Comparison of ENCODE assay signal across 9 mouse cellular contexts in the genomic region with DNA sequence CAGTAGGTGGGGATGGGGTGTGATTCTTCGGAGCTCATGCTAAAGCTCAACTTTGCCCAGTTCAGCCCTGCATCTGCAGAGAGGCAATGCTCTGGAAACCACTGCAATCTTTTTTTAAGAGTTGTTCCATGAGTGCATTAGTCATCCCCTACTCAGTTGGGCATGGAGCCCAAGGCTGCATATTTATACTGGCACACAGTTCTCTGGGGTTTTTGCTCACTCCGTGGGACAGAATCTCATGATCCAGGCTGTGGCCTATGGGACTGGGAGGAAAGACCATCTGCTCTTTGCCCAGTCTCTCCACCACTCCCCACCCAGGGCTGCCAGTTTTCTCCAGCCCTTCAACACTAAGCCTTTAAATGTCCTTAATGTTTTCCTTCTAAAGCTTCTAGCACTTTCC. TPM values are rescaled to one million over a fixed set of nuclear protein-coding genes. Genes with fewer than 3 reads are reported as not detected.
DNase-seq lines count a peak whose midpoint lies in the region; ATAC-seq and TF ChIP-seq lines count a peak whose summit lies in the region.
"Had no signal": no experiment of that assay in that cellular context is flagged by ENCODE, and none has a peak within 500 bp of the region (broad histone marks: within the 10 kb centered on the region; RNA-seq: fewer than 3 reads in every experiment).

No protein-coding gene starts in this region.

- no peak overlapping the region for H3K9ac ChIP-seq in heart, embryonic 15.5 days
- no peak overlapping the region for H3K9ac ChIP-seq in liver, postnatal 0 days (replicated peaks)
- H3K9ac ChIP-seq: intestine, embryonic 15.5 days had no signal

- no peak for TF ChIP-seq EP300 in liver, postnatal 0 days (IDR thresholded peaks at IDR 0.05; ENCODE audit: low read depth)

- no peak for TF ChIP-seq POLR2A in kidney, adult 2 months (IDR thresholded peaks at IDR 0.05; ENCODE audit: low read depth, low read length)

- no peaks in the 10 kb centered on the region for H3K36me3 ChIP-seq in kidney, adult 2 months (ENCODE audit: control insufficient read depth, insufficient read depth, low read length)
- no peaks in the 10 kb centered on the region for H3K36me3 ChIP-seq in heart, embryonic 15.5 days
- no peaks in the 10 kb centered on the region for H3K36me3 ChIP-seq in liver, postnatal 0 days (replicated peaks; ENCODE audit: insufficient read depth, low read length)
- H3K36me3 ChIP-seq: intestine, embryonic 15.5 days had no signal

- peak; percentile 76 for ATAC-seq in heart, embryonic 15.5 days (replicated peaks; ENCODE audit: insufficient number of reproducible peaks, insufficient read depth, low FRiP score, low read depth)
- ATAC-seq in granulocyte monocyte progenitor cell, adult 5-6 weeks (replicated peaks; ENCODE audit: poor library complexity, severe bottlenecking): no peak
- no peak for ATAC-seq in liver, postnatal 0 days
- ATAC-seq: intestine, embryonic 15.5 days had no signal

- no peak for TF ChIP-seq CTCF in kidney, adult 2 months (conservative IDR thresholded peaks at IDR 0.05; ENCODE audit: insufficient read depth, insufficient read length, low read depth, low read length)
- TF ChIP-seq CTCF in liver, postnatal 0 days (IDR thresholded peaks at IDR 0.05; ENCODE audit: low read depth): no peak

- 59% methylated on average over 2 of the region's 2 CpGs for WGBS in kidney, adult 2 months
- WGBS in heart, embryonic 15.5 days: 27% methylated on average over 2 of the region's 2 CpGs
- WGBS in liver, postnatal 0 days (ENCODE audit: insufficient replicate concordance): 88% methylated on average over 2 of the region's 2 CpGs

- H3K4me2 ChIP-seq in heart, embryonic 15.5 days: no peak overlapping the region
- H3K4me2 ChIP-seq in liver, postnatal 0 days (ENCODE audit: low read depth, low read length): no peak overlapping the region
- H3K4me2 ChIP-seq: intestine, embryonic 15.5 days had no signal

- no peaks in the 10 kb centered on the region for H3K4me1 ChIP-seq in kidney, adult 2 months (ENCODE audit: control insufficient read depth, insufficient read depth, low read length)
- peaks cover 20% of the 10 kb centered on the region for H3K4me1 ChIP-seq in heart, embryonic 15.5 days (replicated peaks)
- H3K4me1 ChIP-seq in liver, postnatal 0 days (ENCODE audit: insufficient read depth): no peaks in the 10 kb centered on the region
- H3K4me1 ChIP-seq: intestine, embryonic 15.5 days had no signal

- H3K27ac ChIP-seq in kidney, adult 2 months (ENCODE audit: insufficient read depth, low read depth, low read length): no peak overlapping the region
- peak overlapping the region; percentile 60 for H3K27ac ChIP-seq in heart, embryonic 15.5 days
- H3K27ac ChIP-seq in liver, postnatal 0 days (ENCODE audit: low read depth): no peak overlapping the region
- H3K27ac ChIP-seq: intestine, embryonic 15.5 days had no signal

- H3K27me3 ChIP-seq in kidney, adult 2 months (replicated peaks; ENCODE audit: control insufficient read depth, insufficient read depth, low read length): no peaks in the 10 kb centered on the region
- no peaks in the 10 kb centered on the region for H3K27me3 ChIP-seq in heart, embryonic 15.5 days
- H3K27me3 ChIP-seq in liver, postnatal 0 days (ENCODE audit: insufficient read depth, low read length): no peaks in the 10 kb centered on the region
- H3K27me3 ChIP-seq: intestine, embryonic 15.5 days had no signal

- no peaks in the 10 kb centered on the region for H3K9me3 ChIP-seq in heart, embryonic 15.5 days (replicated peaks)
- H3K9me3 ChIP-seq in liver, postnatal 0 days (ENCODE audit: low read length): no peaks in the 10 kb centered on the region
- H3K9me3 ChIP-seq: intestine, embryonic 15.5 days had no signal

- DNase-seq in kidney, adult 2 months: peak; percentile 29
- no peak for DNase-seq in kidney, adult 9 months
- peak; percentile 77 for DNase-seq in adrenal gland, postnatal 10 days
- peak; percentile 66 for DNase-seq in lung, postnatal 25 days (ENCODE audit: low spot score)
- no peak for DNase-seq in neural tube, embryonic 10.5 days (ENCODE audit: extremely low spot score, low spot score)
- DNase-seq in liver, postnatal 0 days: no peak

- no peak overlapping the region for H3K4me3 ChIP-seq in kidney, adult 2 months (ENCODE audit: insufficient read depth, low read depth, low read length)
- no peak overlapping the region for H3K4me3 ChIP-seq in heart, embryonic 15.5 days
- H3K4me3 ChIP-seq in liver, postnatal 0 days (ENCODE audit: low read depth, low read length): no peak overlapping the region
- H3K4me3 ChIP-seq: intestine, embryonic 15.5 days had no signal

RNA-seq across cellular contexts. Expression of a gene that starts 40.0 kb away (rescaled TPM):
- polyA plus RNA-seq in kidney, adult 2 months (2012; rRNA removed): 14.2 and 18.4 TPM in 2 replicates
- 10 to 100 TPM in 1 of 2 experiments, 1 to 10 TPM in 1; 9.8 to 11.1 TPM for total RNA-seq in adrenal gland, postnatal 10 days (2021)
- polyA plus RNA-seq in heart, embryonic 15.5 days (2015; fragmentation: Nextera tagmentation; extraction: Ambion mirVana): 16.0 and 23.6 TPM in 2 replicates
- 4.8 and 5.4 TPM in 2 replicates for total RNA-seq in granulocyte monocyte progenitor cell, adult 5-6 weeks (2014; fragmentation: Nextera tagmentation)
- 1.9 and 3.7 TPM in 2 replicates for total RNA-seq in granulocyte monocyte progenitor cell, adult 5-6 weeks (2017)
- 0.78 and 0.95 TPM in 2 replicates for polyA plus RNA-seq in liver, postnatal 0 days (2015; fragmentation: Nextera tagmentation; extraction: Ambion mirVana)

RNA-seq across cellular contexts. Expression of a gene that starts 59.1 kb away (rescaled TPM):
- polyA plus RNA-seq in kidney, adult 2 months (2012; rRNA removed): not detected in 2 replicates
- total RNA-seq in adrenal gland, postnatal 10 days (2021): not detected
- polyA plus RNA-seq in heart, embryonic 15.5 days (2015; fragmentation: Nextera tagmentation; extraction: Ambion mirVana): 0.15 TPM in 1 of 2 replicates, not detected in the other
- total RNA-seq in granulocyte monocyte progenitor cell, adult 5-6 weeks (2014; fragmentation: Nextera tagmentation): not detected in 2 replicates
- not detected in 2 replicates for total RNA-seq in granulocyte monocyte progenitor cell, adult 5-6 weeks (2017)
- polyA plus RNA-seq in liver, postnatal 0 days (2015; fragmentation: Nextera tagmentation; extraction: Ambion mirVana): 0.19 and 0.20 TPM in 2 replicates

Comparison
In these comparisons a context has a peak if more than half of its experiments do, and no peak if none do; other contexts are left out.
1. DNase-seq: peak in kidney, adult 2 months (single experiment), adrenal gland, postnatal 10 days (single experiment) and lung, postnatal 25 days (single experiment); none in kidney, adult 9 months (single experiment), neural tube, embryonic 10.5 days (single experiment) and liver, postnatal 0 days (single experiment).